Mouse (Mus musculus): Measurements from ENCODE around the gene Dnaja2.

The Dnaja2 gene

DNA sequence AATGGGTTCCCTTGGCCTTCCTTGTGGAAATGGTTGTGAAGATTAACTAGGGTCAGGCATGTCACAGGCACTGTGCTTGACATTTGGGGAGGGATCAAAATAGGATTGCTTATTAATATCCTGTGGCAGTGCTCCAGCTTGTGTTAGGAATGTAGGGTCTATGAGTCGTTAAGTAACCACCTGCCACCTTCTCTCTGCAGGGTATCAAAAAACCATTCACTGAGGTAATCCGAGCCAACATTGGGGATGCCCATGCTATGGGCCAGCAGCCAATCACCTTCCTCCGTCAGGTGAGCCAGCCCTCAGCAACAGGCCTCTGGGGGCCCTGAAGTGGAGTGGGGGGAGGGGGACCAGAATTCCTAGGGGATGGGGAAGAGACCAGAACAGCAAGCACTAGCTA, 52.1 kb downstream of the Dnaja2 start:
- in situ Hi-C loops (cut with MboI, MseI): no loop called here

GRCm38 (mm10) chr8:85502381-85502780, 52.8 kb downstream of the Dnaja2 start:
- in situ Hi-C loops (cut with MboI, MseI): no loop called here

- in situ Hi-C loops (cut with MboI, MseI): no loop called here
These were observed 54.0 kb downstream of the Dnaja2 start for GRCm38 (mm10) chr8:85500955-85501685.

GRCm38 (mm10) chr8:85500460-85500859, 54.7 kb downstream of the Dnaja2 start:
- in situ Hi-C loops (cut with MboI, MseI): no loop called here

DNA sequence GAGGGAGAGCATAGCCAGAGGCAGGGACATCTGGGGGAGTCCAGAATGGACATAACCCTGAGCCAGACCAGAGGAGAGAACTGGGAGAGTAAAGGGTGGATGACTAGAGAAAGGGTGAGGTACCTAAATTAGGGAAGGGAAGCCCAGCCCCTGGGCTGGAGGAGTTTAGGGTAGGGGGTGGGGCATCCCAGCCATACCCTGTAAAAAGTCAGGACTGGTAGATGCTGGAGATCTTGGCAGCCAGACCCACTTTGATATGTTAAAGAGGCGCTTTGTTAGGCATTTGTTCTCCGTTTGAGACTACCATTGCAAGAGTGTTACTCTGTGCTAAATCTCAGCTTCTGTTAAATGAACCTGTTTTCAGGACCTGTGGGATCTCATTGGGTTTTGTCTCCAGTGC, 56.6 kb downstream of the Dnaja2 start:
- in situ Hi-C loops (cut with MboI, MseI): no loop called here

DNA sequence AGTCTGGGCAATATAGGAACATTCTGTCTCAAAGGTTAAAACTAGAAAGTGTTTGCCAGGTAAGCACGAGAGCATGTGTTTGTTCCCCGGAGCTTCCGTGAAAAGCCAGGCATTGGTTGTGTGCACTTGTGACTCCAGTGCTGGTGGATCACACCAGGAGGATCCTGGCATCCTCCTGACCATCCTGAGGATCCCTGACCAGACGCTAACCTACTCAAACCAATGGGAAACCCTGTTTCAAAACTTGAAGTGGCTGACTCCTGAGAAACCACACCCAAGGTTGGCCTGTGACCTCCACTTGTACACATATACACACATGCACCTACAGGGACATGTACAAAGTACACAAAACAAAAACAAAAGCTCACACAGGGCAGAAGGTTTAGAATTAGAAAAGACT, 58.4 kb downstream of the Dnaja2 start:
- in situ Hi-C loops (cut with MboI, MseI): no loop called here

DNA sequence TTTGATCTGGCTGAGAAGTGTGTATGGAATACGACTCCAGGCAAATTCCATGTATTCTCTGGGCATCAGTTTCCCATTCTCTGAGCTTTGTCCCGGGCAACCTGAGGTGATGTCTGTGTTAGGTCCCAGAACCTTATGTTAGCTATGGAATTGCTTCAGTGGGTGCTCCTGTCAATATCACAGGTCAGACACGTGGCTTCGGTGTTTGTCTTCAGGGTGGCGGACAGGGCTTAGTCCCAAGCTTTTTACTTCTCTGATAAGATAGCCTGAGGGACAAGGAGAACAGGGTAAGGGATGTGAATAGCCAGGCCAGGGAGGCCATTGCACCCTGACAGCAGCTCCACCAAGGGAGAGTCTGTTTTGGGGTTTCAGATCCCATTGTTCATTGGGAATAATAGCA, 59.0 kb downstream of the Dnaja2 start:
- in situ Hi-C loops (cut with MboI, MseI): no loop called here

GRCm38 (mm10) chr8:85492940-85493931, 61.9 kb downstream of the Dnaja2 start:
- in situ Hi-C loops (cut with MboI, MseI): no loop called here

DNA sequence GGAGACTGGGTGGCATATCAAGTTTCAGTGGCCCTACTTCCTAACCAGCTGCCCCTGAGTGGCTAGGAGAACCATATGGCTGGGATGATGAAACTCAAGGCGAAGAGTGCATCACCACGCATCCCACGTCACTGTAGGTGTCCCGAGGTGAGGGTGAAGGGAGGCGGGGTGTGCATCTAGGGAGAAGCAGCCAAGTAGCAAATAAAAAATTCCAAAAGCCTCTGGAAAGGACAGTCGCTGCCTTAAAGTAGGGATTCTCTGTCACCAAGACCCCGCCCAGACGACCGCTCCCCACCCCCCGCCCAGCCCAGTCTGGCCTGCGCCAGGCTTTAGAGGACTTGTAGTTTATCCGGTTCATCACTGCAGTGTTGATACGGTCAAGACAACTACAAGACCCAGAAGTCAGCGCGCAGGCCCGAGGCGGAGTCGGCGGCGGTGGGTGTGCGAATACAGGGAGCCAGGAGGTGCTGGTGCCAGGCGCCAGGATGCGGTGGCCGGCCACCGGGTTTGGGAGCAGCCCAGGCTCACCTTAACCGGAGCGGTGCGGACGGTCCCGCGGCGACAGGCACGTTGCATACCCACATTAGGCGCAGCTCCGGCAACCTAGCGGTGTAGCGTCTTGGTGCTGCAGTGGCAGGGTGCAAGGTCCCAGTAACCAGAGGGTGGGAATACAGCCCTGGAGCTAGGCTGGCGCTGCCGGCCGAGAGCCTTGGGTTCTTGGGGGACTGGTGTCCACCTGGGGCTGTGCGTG, 62.8 kb downstream of the Dnaja2 start, which contains the start of gene Gpt2:
TSS of gene Gpt2 (plus strand) at position 452 of the 751 bp plus-strand sequence.
- in situ Hi-C loops (cut with MboI, MseI): no loop called here

DNA sequence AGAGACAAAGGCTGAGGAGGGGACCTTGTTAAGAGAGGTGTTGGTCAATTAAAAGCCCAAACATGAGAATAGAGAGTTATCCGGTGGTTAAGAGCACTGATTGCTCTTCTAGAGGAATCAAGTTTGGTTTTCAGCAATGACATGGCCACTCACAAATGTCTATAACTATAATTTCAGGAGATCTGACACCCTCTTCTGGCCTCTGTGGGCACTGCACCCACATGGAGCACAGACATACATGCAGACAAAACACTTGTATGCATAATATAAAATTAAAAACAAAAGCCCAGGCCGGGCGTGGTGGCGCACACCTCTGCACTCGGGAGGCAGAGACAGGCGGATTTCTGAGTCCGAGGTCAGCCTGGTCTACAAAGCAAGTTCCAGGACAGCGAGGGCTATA, 65.6 kb downstream of the Dnaja2 start:
- in situ Hi-C loops (cut with MboI, MseI): loop anchor here (10.0 kb wide), 1 partner anchor 365 kb away; the partner anchor contains the start of gene Zfp791

DNA sequence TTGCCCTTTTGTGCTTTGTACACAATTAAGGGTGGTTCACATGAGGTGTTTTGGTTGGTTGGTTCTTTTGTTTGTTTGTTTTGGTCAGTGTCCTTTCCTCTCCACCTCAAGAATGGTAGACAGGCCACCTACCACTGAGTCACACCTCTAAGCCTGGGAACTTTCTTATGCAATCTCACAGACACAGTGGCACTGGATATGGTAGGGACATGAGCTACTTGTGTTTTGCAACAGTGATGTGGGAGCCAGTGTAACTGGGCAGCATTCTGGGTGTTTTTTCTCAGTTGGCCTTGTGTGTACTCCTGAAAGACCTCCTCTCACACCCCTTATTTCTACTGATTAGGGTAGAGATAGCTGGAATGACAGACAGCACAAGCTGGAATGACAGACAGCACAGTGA, 66.5 kb downstream of the Dnaja2 start:
- in situ Hi-C loops (cut with MboI, MseI): loop anchor here (10.0 kb wide), 1 partner anchor 364 kb away; the partner anchor contains the start of gene Zfp791

- in situ Hi-C loops (cut with MboI, MseI): loop anchor here (10.0 kb wide), 1 partner anchor 363 kb away; the partner anchor contains the start of gene Zfp791
These were observed 67.1 kb downstream of the Dnaja2 start for GRCm38 (mm10) chr8:85487906-85488620.

All from regulatory T cell (primary cell).